Mouse (Mus musculus): ENCODE data around the gene Ppp4r4.
A peak's percentile ranks its signal among the peaks of the same experiment; 100 is the strongest.
"Not testable (repeated sequence)": the region's sequence is repeated elsewhere in the genome, so short reads cannot be mapped to it uniquely, and the experiment has no call there.

Ppp4r4 gene

DNA sequence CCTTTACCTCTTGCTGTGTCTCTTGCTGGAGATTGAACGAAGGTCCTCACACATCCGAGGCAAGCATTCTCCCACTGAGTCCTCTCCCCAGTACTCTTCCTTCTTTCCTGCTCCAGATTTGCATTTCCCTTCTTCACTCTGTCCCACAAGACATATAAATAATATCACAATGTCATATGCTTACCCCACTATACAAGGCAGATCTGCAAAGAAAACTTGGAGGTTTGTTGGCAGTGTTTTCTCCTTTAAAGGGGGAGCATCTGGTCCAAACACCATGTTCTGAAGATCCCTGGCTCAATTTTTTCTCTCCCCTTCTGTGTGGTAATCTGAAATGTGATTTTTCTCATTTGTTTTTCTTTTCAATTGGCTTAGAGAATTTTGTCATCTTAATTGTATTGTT is 102.3 kb downstream of the Ppp4r4 start:
- no peak for DNase-seq (ENCODE audit: low spot score)

DNA sequence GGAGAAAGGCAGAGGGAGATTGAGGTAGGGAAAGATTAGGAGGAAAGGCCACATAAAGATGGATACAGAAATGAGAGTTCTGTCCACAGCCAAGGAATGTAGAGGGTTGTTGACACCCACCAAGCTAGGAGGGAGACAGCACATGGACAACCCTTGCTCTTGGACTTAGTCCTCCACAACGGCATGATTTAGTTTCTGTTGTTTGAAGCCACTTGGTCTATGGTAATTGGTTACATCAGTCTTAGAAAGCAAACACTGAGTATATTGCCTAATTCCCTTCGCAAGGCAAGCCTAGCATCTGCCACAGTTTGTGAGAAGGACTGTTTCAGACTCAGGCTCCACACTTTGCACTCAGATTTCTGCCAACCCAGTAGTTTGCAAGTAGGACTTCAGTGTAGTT is 103.8 kb downstream of the Ppp4r4 start:
- DNase-seq (ENCODE audit: low spot score) = no peak

DNA sequence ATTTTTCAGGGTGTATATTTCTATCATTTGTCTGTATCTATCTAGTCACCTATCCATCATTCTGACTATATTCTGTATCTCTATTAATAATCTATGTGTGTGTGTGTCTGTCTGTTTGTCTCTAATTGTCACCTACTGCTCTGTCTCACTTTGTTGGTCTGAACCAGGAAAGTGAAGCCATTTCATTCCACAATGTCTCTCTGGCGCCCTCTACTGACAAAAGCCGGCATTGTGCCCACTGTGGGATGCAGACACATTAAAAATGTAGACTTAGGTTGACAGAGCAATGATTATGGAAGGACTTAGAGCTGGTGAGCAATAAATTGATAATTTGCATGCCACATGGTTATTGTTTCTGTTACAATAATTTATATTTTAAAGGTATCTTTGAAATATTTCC is 111.3 kb downstream of the Ppp4r4 start:
- DNase-seq (ENCODE audit: low spot score) = peak; percentile 37

DNA sequence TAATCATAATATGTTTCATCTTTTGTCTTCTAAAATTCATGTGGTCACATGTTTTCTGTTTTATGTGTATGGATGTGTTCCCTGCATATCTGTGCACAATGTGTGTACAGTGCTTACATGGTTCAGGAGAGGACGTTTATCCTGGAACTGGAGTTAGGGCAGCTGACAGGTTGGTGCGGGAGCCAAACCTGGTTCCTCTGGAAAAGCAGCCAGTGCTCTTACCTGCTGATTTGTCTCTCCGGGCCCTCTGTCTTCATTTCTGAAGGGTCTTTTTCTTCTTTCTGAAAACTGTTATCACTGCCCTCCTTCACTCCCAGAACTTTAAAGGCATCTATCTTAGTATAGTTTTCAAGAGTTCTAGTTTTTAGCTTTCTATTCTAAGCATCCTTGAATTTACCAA is 111.7 kb downstream of the Ppp4r4 start:
- DNase-seq (ENCODE audit: low spot score) = no peak

DNA sequence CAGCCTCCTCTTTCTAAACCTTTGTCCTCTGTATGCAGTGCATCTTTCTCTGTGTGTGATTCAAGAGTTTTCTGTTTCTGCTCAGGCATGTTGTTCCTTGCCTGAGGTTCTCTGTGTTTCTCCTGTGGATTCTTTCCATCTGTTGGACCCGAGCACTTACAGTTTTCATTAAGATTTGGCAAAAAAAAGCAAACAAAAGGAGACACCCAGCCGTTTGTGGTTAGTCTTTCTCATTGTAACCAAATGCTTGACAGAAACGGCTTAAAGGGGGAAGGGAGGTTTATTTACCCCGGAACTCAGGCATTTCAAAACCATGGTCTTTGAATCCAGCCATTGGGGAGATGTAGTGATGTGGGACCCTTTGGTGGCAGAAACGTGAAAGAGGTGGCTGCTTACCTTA is 112.5 kb downstream of the Ppp4r4 start:
- no peak for DNase-seq (ENCODE audit: low spot score)

DNA sequence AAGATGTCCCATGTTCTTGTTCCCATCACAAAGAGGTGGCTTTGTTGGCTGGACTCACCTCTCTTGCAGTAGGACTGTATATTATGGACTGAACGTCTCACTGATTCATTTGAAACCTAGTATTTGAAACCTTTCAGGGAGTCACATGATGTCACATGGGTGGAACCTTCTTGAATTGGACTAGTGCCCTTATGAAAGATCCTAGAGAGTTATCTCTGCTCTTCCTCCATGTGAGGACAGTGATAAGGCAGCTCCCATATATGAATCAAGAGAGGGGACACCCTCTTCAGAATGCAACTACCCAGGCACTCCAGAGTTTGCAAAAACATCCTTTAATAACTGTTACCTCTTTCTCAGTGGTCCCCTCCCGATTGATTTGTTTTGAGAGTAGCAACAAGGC is 114.2 kb downstream of the Ppp4r4 start:
- DNase-seq (ENCODE audit: low spot score) = no peak

DNA sequence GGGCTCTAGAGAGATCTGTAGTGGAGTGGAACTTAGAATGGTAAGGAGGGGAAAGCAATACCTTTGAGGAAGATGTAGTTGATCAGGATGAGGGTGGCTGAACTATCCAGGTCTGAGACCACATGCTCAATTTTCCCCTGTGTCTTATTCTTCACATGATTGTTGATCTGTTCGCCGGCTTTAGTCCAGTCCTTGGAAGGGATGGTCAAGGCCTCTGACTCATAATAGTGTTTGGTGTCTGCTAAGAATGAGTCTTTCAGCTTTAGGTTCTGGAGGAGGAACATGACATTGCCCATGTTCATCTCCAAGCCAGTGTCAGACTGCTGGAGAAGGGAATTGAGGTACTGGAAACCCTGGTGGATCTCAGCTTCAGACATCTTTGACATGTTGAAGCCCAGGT is 121.8 kb downstream of the Ppp4r4 start:
- no peak for DNase-seq (ENCODE audit: low spot score)

DNA sequence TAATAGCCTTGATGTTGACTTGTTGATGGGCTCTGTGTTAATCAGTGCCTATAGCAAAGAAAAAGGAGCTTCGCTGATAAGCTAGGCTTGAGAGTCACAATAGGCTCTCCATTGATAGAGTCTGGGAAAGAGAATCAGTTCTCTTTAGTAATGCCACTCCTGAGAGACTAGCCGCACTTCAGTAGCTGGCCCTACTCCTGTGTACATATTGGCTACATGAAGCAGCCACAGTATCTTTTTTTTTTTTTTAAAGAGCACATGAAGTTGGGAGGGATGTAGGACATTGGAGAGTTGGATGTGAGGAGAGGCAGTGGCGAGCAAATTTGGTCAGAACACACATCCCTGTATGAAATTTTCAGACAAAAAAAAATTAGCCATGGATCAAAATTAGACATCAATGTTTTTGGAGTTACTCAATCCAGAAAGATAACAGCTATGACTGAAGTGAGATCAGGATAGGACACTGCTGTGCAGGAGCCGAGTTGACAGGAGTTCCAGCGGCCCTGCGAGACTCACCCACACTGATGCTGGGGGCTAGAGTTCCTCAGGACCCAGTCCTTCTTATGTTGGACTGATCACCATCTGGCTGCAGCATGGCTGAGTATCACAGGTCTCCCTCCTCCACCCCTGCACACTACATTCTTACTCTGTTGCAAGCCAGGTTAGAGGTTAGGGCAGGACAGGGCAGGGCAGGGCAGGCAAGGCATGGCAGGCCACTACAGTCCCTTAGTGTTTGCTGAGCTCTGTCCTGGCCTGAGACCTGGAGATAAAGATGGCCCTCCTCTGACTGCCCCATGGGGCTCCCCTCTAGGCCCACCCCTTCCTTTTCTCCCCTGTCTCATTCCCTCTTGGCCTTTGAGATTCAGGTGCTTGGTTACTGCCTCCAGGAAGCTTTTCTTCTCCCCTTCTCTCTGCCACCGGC is 123.3 kb downstream of the Ppp4r4 start:
- no peak for DNase-seq (ENCODE audit: low spot score)

DNA sequence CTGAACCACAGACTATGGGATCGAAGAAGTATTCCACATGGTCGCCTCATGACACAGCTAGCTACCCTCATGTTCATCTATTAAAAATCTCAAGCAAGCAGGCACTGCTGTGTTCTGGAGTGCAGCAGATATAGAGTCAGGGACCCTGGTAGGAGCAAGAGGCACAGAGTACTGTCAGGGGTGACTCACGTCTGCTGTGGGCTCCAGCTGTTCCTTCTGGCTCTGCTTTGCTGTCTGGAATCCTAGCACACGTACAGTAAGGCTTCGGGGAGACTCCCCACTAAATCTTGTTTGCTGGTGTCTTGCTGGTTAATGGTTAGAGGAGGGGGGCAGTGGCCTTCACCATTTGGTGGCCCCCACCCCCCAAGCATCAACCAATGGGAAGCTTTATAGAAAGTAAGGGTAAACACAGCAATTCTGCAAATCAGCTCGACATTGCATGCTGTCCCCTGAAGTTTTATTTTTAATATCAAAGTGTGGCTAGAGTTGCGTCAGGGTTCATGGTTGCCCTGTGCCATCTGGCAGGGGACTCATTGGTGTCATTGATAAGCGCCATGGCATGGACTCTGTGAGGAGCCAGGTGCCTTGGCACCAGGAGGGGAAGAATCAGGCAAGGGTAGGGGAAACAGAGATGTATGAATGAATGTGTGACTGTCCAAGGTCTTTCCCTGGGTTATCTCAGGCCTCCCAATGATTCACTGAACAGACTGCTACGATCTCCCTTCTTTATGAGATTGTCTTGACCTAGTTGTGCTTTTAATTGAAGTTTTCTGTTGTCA is 125.0 kb downstream of the Ppp4r4 start, which contains the start of gene Serpina6:
Gene Serpina6 (minus strand): TSS at position 365 of the 779 bp plus-strand sequence.
- DNase-seq (ENCODE audit: low spot score) = no peak

DNA sequence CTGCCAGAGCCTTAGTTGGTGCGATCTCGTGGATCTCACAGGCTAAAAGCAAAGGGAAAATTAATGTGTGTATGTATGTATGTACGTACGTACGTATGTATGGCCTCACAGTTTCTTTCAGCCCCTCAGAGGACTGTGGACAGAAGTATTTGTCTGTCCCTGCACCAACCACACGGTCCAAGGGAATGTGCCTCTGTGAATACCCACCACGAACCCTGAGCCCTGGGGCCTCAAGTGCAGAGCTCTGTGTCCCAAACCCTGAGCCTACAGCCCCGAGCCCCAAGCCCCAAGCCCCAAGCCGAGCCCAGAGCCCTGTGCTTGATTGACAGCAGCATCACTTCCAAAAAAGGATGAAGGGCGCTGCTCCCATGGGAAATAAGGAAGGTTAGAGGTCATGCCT is 125.9 kb downstream of the Ppp4r4 start:
- no peak for DNase-seq (ENCODE audit: low spot score)

DNA sequence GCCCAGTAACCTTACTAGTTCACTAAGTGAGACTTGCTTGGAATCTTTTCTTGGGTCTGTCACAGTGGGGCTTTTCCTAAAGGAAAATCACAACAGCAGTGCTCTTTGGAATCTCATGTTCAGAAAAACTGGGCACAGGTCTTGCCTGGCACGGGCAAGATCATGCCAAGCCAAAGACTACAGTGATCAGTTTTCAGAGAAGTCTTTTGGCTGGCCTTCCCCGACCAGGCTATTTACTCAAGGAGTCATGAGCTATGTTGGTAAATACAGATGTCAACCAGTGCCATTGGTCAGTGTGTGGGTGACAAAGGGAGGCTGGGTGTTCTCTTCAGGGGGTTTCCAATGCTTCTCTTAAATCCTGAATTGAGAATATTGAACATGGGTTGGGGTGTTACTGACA is 127.1 kb downstream of the Ppp4r4 start:
- DNase-seq (ENCODE audit: low spot score) = no peak

DNA sequence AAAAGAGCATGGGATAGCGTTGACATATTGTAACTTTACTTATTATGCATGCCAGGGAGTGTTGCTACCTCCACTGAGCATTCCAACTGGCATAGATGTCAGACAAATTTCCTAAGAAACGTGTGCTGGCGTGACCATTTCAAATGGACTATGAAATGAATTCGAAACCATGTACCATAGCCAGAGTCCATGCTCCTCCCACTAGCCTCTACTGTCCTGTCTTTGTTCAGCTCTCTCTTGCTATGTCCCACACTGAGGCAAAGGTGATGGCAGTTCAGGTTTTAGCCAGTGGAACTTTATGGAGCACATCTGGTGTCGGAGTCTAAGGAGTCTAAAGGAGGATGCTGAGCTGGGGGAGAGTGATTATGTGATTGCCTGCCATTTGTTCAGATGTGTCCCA is 128.0 kb downstream of the Ppp4r4 start:
- no peak for DNase-seq (ENCODE audit: low spot score)

DNA sequence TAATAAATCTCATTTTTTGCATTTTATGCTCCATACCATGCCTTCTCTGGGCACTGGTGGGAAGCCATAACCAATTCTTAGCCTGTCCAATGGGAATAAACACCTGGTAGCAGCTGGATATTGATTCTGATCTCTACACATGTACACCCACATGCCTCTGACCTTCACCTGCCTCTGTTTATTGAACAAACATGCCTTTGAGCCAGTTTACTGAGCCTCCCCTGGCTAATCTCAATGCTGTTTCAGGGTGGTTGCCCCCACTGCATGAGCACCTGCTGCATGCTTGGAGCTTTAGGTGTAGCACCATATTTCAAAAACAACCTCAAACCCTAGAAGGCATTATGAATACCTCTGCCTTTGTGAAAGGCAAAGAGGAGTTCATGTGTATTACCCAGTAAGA is 130.0 kb downstream of the Ppp4r4 start:
- DNase-seq (ENCODE audit: low spot score) = not testable (repeated sequence)
